Mouse (Mus musculus): ENCODE results near the gene Mfsd13b.
A peak's percentile ranks its signal among the peaks of the same experiment; 100 is the strongest.

DNA sequence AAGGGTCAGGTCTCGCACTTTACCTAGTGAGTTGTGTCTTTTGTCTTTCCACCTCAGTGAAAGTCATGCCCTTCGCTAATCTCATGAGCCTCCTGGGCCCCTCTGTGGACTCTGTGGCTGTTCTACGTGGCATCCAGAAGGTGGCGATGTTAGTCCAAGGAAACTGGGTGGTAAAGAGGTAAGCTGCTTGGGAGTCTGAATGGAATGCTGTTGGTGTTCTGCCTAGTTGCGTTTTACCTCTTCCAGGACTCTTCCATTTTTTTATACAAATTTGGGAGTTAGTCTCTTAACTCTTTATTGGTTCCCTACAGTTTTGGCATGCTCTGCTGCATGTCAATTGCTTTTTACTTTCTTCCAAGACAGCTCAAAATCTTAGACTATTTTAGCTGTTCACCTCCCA is 47.6 kb upstream of the Mfsd13b start:
- TF ChIP-seq CTCF (IDR thresholded peaks at IDR 0.05; ENCODE audit: low read depth): peak; percentile 83
- TF ChIP-seq EP300 (IDR thresholded peaks at IDR 0.05; ENCODE audit: low read depth): no peak

All from heart, postnatal 0 days (tissue).